Mouse (Mus musculus): ENCODE results near the gene Klhl12. TPM values are rescaled to one million over a fixed set of nuclear protein-coding genes. Genes with fewer than 3 reads are reported as not detected.
"Not testable (repeated sequence)": the region's sequence is repeated elsewhere in the genome, so short reads cannot be mapped to it uniquely, and the experiment has no call there.

Gene Klhl12
- polyA plus RNA-seq, 1 experiment: 7.7 TPM

DNA sequence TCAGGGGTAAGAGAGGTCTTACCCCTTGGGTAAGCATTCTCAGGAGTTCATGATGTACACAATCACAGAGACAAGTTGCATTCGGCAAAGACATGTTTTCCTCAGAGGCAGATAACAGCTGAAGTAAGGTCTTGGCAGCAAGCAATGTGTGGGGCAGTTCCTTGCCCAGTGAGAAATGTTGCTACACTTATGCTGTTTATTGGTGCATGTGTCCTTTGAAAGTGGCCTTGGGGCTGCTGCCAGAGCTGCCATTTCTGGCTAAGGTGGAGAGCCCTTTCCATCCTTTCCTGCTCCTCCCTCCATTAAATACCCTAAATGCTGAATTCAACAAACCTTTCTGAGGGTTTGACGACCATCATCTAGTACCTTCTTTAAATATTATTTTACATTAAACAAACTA lies 9.9 kb upstream of the Klhl12 start:
- TF ChIP-seq CTCF (IDR thresholded peaks at IDR 0.05; ENCODE audit: borderline replicate concordance, control insufficient read depth, extremely low read depth, insufficient read depth, low read length, poor library complexity): no peak
- Histone ChIP-seq H3K4me3 (ENCODE audit: control insufficient read depth, insufficient read depth, low read length) (no peak overlapping the region), H3K4me1 (replicated peaks; ENCODE audit: control insufficient read depth, insufficient read depth, low read length) (no peaks in the 10 kb centered on the region), H3K27ac (ENCODE audit: control insufficient read depth, insufficient read depth, low read length) (no peak overlapping the region), H3K36me3 (ENCODE audit: control insufficient read depth, insufficient read depth, low read length) (no peaks in the 10 kb centered on the region), H3K27me3 (ENCODE audit: control insufficient read depth, insufficient read depth, low read length) (no peaks in the 10 kb centered on the region)
- 95% methylated on average over 2 of the region's 2 CpGs for WGBS
- DNase-seq: no peak

DNA sequence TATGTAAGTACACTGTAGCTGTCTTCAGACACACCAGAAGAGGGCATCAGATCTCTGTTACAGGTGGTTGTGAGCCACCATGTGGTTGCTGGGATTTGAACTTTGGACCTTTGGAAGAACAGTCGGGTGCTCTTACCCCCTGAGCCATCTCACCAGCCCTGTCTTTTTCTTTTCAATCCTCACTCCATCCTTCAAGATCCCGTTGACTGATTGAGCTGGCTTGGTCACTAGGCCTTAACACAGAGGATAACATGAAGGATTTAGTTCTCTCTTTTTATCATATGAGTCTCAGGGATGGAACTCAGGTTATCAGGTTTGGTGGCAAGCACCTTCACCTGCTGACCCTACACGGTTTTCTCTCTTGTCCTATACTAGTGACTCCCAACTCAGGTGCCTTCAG lies 6.8 kb upstream of the Klhl12 start:
- H3K36me3 ChIP-seq (ENCODE audit: control insufficient read depth, insufficient read depth, low read length); H3K4me3 ChIP-seq (ENCODE audit: control insufficient read depth, insufficient read depth, low read length); H3K4me1 ChIP-seq (replicated peaks; ENCODE audit: control insufficient read depth, insufficient read depth, low read length); H3K27ac ChIP-seq (ENCODE audit: control insufficient read depth, insufficient read depth, low read length); H3K27me3 ChIP-seq (ENCODE audit: control insufficient read depth, insufficient read depth, low read length); DNase-seq: not testable (repeated sequence)
- 82% methylated on average over 3 of the region's 3 CpGs for WGBS

- TF ChIP-seq POLR2A (IDR thresholded peaks at IDR 0.05; ENCODE audit: control insufficient read depth, extremely low read depth, insufficient read depth, low read length, poor library complexity) (no peak), CTCF (IDR thresholded peaks at IDR 0.05; ENCODE audit: borderline replicate concordance, control insufficient read depth, extremely low read depth, insufficient read depth, low read length, poor library complexity) (no peak)
- Histone ChIP-seq H3K4me1 (replicated peaks; ENCODE audit: control insufficient read depth, insufficient read depth, low read length) (peaks cover 4% of the 10 kb centered on the region; the same call in 1 of the 2 replicates), H3K27me3 (ENCODE audit: control insufficient read depth, insufficient read depth, low read length) (no peaks in the 10 kb centered on the region), H3K4me3 (ENCODE audit: control insufficient read depth, insufficient read depth, low read length) (no peak overlapping the region), H3K36me3 (ENCODE audit: control insufficient read depth, insufficient read depth, low read length) (no peaks in the 10 kb centered on the region), H3K27ac (ENCODE audit: control insufficient read depth, insufficient read depth, low read length) (no peak overlapping the region)
- 94% methylated on average over 4 of the region's 4 CpGs for WGBS
- DNase-seq: no peak
These were observed 5.1 kb upstream of the Klhl12 start for GRCm38 (mm10) chr1:134450201-134450600.

DNA sequence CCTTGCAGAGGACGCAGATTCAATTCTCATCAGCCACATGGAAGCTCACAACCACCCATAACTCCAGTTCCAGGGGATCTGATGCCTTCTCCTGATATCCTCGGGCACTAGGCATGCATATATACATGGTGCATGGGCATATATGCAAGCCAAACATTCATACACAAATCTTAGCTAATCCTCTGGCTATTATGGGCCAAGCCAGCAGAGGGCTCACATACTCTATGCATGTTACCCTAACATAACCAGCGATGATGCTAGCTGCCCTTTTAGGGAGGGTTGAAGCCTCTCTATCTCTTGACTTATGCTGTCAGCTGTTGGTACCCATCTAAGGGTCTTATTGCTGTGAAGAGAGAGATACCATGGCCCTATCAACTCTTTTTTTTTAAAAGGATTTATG lies 4.3 kb upstream of the Klhl12 start:
- peak; percentile 67 for DNase-seq
- Histone ChIP-seq H3K36me3 (ENCODE audit: control insufficient read depth, insufficient read depth, low read length) (no peaks in the 10 kb centered on the region), H3K27ac (ENCODE audit: control insufficient read depth, insufficient read depth, low read length) (no peak overlapping the region), H3K4me1 (replicated peaks; ENCODE audit: control insufficient read depth, insufficient read depth, low read length) (peaks cover 4% of the 10 kb centered on the region; the same call in 1 of the 2 replicates), H3K4me3 (ENCODE audit: control insufficient read depth, insufficient read depth, low read length) (no peak overlapping the region), H3K27me3 (ENCODE audit: control insufficient read depth, insufficient read depth, low read length) (no peaks in the 10 kb centered on the region)
- TF ChIP-seq CTCF (IDR thresholded peaks at IDR 0.05; ENCODE audit: borderline replicate concordance, control insufficient read depth, extremely low read depth, insufficient read depth, low read length, poor library complexity) (no peak), POLR2A (IDR thresholded peaks at IDR 0.05; ENCODE audit: control insufficient read depth, extremely low read depth, insufficient read depth, low read length, poor library complexity) (no peak)
- WGBS: 30% methylated on average over 3 of the region's 3 CpGs

DNA sequence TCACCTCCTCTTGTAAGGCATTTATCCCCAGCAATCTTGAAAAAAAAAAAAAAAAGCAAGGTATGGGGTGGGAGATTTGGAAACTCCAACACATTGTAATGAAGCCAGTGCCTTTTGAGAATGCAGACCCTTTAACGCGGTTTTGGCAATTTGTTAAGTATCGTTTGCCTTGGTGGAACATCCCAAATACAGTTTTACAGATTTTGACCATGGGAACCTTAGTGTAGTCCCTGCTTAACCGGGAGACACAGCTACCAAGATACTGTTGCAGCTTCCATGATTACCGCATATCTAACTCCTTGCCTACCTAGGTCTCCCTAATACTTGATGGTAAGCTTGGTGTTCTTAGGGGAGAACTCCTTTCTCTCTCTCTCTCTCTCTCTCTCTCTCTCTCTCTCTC lies 729 bp downstream of the Klhl12 start:
- no peak overlapping the region for H3K4me3 ChIP-seq (ENCODE audit: control insufficient read depth, insufficient read depth, low read length)
- no peak overlapping the region for H3K27ac ChIP-seq (ENCODE audit: control insufficient read depth, insufficient read depth, low read length)
- H3K27me3 ChIP-seq (ENCODE audit: control insufficient read depth, insufficient read depth, low read length): no peaks in the 10 kb centered on the region
- no peak for DNase-seq
- 30% methylated on average over 5 of the region's 5 CpGs for WGBS
- H3K4me1 ChIP-seq (replicated peaks; ENCODE audit: control insufficient read depth, insufficient read depth, low read length): peaks cover 4% of the 10 kb centered on the region; the same call in 1 of the 2 replicates
- no peak for TF ChIP-seq CTCF (IDR thresholded peaks at IDR 0.05; ENCODE audit: borderline replicate concordance, control insufficient read depth, extremely low read depth, insufficient read depth, low read length, poor library complexity)
- TF ChIP-seq POLR2A (IDR thresholded peaks at IDR 0.05; ENCODE audit: control insufficient read depth, extremely low read depth, insufficient read depth, low read length, poor library complexity): no peak
- peaks cover 7% of the 10 kb centered on the region; the same call in 1 of the 2 replicates for H3K36me3 ChIP-seq (ENCODE audit: control insufficient read depth, insufficient read depth, low read length)

- TF ChIP-seq POLR2A (IDR thresholded peaks at IDR 0.05; ENCODE audit: control insufficient read depth, extremely low read depth, insufficient read depth, low read length, poor library complexity) (no peak), CTCF (IDR thresholded peaks at IDR 0.05; ENCODE audit: borderline replicate concordance, control insufficient read depth, extremely low read depth, insufficient read depth, low read length, poor library complexity) (no peak)
- H3K27me3 ChIP-seq (ENCODE audit: control insufficient read depth, insufficient read depth, low read length): no peaks in the 10 kb centered on the region
- no peak for DNase-seq
- H3K36me3 ChIP-seq (ENCODE audit: control insufficient read depth, insufficient read depth, low read length): peaks cover 9% of the 10 kb centered on the region; the same call in 1 of the 2 replicates
- WGBS: 87% methylated on average over 7 of the region's 7 CpGs
- no peak overlapping the region for H3K27ac ChIP-seq (ENCODE audit: control insufficient read depth, insufficient read depth, low read length)
- peaks cover 4% of the 10 kb centered on the region; the same call in 1 of the 2 replicates for H3K4me1 ChIP-seq (replicated peaks; ENCODE audit: control insufficient read depth, insufficient read depth, low read length)
- no peak overlapping the region for H3K4me3 ChIP-seq (ENCODE audit: control insufficient read depth, insufficient read depth, low read length)
These were observed 2.9 kb downstream of the Klhl12 start for GRCm38 (mm10) chr1:134458139-134458727.

All from thymus, adult 2 months (tissue).